Mouse (Mus musculus) T-cell, adult 2 months (primary cell): ENCODE results near the gene Azin2.

Experiments
- DNase-seq: peaks from one replicate; pipeline ENCODE4 v3.0.0; 2022; ENCODE audit warnings: low spot score

The Azin2 gene

GRCm38 (mm10) chr4:128962029-128962925, at the start of gene Azin2:
Gene Azin2, minus strand, starts transcription at chr4:128962442.
- peak; percentile 89 for DNase-seq

GRCm38 (mm10) chr4:129011604-129012121, 49.4 kb upstream of the Azin2 start:
- DNase-seq: no peak

GRCm38 (mm10) chr4:129009521-129009920, 47.3 kb upstream of the Azin2 start:
- no peak for DNase-seq

GRCm38 (mm10) chr4:129008672-129009071, 46.4 kb upstream of the Azin2 start:
- DNase-seq: peak; percentile 62

- DNase-seq: peak; percentile 15
Observed at GRCm38 (mm10) chr4:129008006-129008519, 45.8 kb upstream of the Azin2 start.

- no peak for DNase-seq
Observed at GRCm38 (mm10) chr4:129003720-129004119, 41.5 kb upstream of the Azin2 start.

GRCm38 (mm10) chr4:129000786-129001185, 38.5 kb upstream of the Azin2 start:
- no peak for DNase-seq

GRCm38 (mm10) chr4:128998401-128998800, 36.2 kb upstream of the Azin2 start:
- no peak for DNase-seq

GRCm38 (mm10) chr4:128997258-128997657, 35.0 kb upstream of the Azin2 start:
- DNase-seq: no peak

GRCm38 (mm10) chr4:128995238-128995637, 33.0 kb upstream of the Azin2 start:
- no peak for DNase-seq

- DNase-seq: no peak
Observed at GRCm38 (mm10) chr4:128993675-128994074, 31.4 kb upstream of the Azin2 start.

- DNase-seq: peak; percentile 92
Observed at GRCm38 (mm10) chr4:128993025-128993662, 30.9 kb upstream of the Azin2 start.

- no peak for DNase-seq
Observed at GRCm38 (mm10) chr4:128992176-128992575, 29.9 kb upstream of the Azin2 start.

- DNase-seq: no peak
Observed at GRCm38 (mm10) chr4:128991500-128992008, 29.3 kb upstream of the Azin2 start, which contains the start of gene Ak2. Gene Ak2, plus strand, starts transcription at chr4:128991958.

GRCm38 (mm10) chr4:128989678-128990077, 27.4 kb upstream of the Azin2 start:
- no peak for DNase-seq

GRCm38 (mm10) chr4:128988911-128989310, 26.7 kb upstream of the Azin2 start:
- no peak for DNase-seq

- no peak for DNase-seq
Observed at GRCm38 (mm10) chr4:128984600-128984999, 22.4 kb upstream of the Azin2 start.

- no peak for DNase-seq
Observed at GRCm38 (mm10) chr4:128983656-128984055, 21.4 kb upstream of the Azin2 start.

GRCm38 (mm10) chr4:128983151-128983550, 20.9 kb upstream of the Azin2 start:
- DNase-seq: no peak

- no peak for DNase-seq
Observed at GRCm38 (mm10) chr4:128981833-128982180, 19.6 kb upstream of the Azin2 start.

- DNase-seq: peak; percentile 64
Observed at GRCm38 (mm10) chr4:128980890-128981832, 18.9 kb upstream of the Azin2 start.
